Comparison of ENCODE assay signal across 10 mouse cellular contexts in genomic region chr4:118991797-118992196, GRCm38 (mm10). TPM values are rescaled to one million over a fixed set of nuclear protein-coding genes. Genes with fewer than 3 reads are reported as not detected.
A peak's percentile ranks its signal among the peaks of the same experiment; 100 is the strongest.
DNase-seq lines count a peak whose midpoint lies in the region; ATAC-seq and TF ChIP-seq lines count a peak whose summit lies in the region.
"Had no signal": no experiment of that assay in that cellular context is flagged by ENCODE, and none has a peak within 500 bp of the region (broad histone marks: within the 10 kb centered on the region; RNA-seq: fewer than 3 reads in every experiment).

No protein-coding gene starts in this region.

- H3K9me3 ChIP-seq in hindbrain, embryonic 14.5 days (ENCODE audit: control insufficient read depth, low read length): peaks cover 8% of the 10 kb centered on the region; the same call in 1 of the 2 replicates
- peaks cover 5% of the 10 kb centered on the region; the same call in 1 of the 2 replicates for H3K9me3 ChIP-seq in hindbrain, embryonic 16.5 days (ENCODE audit: control insufficient read depth, low read length)
- no peaks in the 10 kb centered on the region for H3K9me3 ChIP-seq in stomach, postnatal 0 days (ENCODE audit: control insufficient read depth, low read length)

- no peak for ATAC-seq in hindbrain, embryonic 14.5 days (ENCODE audit: low FRiP score)
- ATAC-seq in hindbrain, embryonic 16.5 days: no peak
- no peak for ATAC-seq in stomach, postnatal 0 days (ENCODE audit: low FRiP score, low TSS enrichment)

- no peak overlapping the region for H3K27ac ChIP-seq in hindbrain, embryonic 14.5 days
- H3K27ac ChIP-seq in hindbrain, embryonic 16.5 days (ENCODE audit: low read depth, low read length): no peak overlapping the region
- peak overlapping the region; percentile 61 for H3K27ac ChIP-seq in stomach, postnatal 0 days (replicated peaks)
- H3K27ac ChIP-seq: limb, embryonic 13.5 days had no signal

- TF ChIP-seq EP300 in stomach, postnatal 0 days (optimal IDR thresholded peaks at IDR 0.05): no peak

- no peak overlapping the region for H3K4me3 ChIP-seq in hindbrain, embryonic 14.5 days (replicated peaks; ENCODE audit: low read length)
- H3K4me3 ChIP-seq in hindbrain, embryonic 16.5 days (ENCODE audit: low read length): no peak overlapping the region
- H3K4me3 ChIP-seq in stomach, postnatal 0 days (ENCODE audit: low read depth, low read length): no peak overlapping the region
- H3K4me3 ChIP-seq: limb, embryonic 13.5 days had no signal

- WGBS in hindbrain, embryonic 14.5 days: 42% methylated on average over 4 of the region's 4 CpGs
- 32% methylated on average over 4 of the region's 4 CpGs for WGBS in hindbrain, embryonic 16.5 days
- WGBS in stomach, postnatal 0 days: 39% methylated on average over 4 of the region's 4 CpGs

- no peak overlapping the region for H3K4me2 ChIP-seq in hindbrain, embryonic 14.5 days (replicated peaks)
- H3K4me2 ChIP-seq in hindbrain, embryonic 16.5 days (ENCODE audit: low read length): no peak overlapping the region
- no peak overlapping the region for H3K4me2 ChIP-seq in stomach, postnatal 0 days (replicated peaks; ENCODE audit: low read depth)
- H3K4me2 ChIP-seq: limb, embryonic 13.5 days had no signal

- peak; percentile 74 for TF ChIP-seq CTCF in stomach, postnatal 0 days (IDR thresholded peaks at IDR 0.05; ENCODE audit: low read depth)

- H3K4me1 ChIP-seq in hindbrain, embryonic 14.5 days (replicated peaks; ENCODE audit: control insufficient read depth, insufficient read depth, low read length): no peaks in the 10 kb centered on the region
- H3K4me1 ChIP-seq in hindbrain, embryonic 16.5 days (ENCODE audit: control insufficient read depth, insufficient read depth, low read depth, low read length): no peaks in the 10 kb centered on the region
- no peaks in the 10 kb centered on the region for H3K4me1 ChIP-seq in stomach, postnatal 0 days (replicated peaks; ENCODE audit: control insufficient read depth, insufficient read depth)
- H3K4me1 ChIP-seq: limb, embryonic 13.5 days had no signal

- H3K36me3 ChIP-seq in hindbrain, embryonic 14.5 days (replicated peaks; ENCODE audit: control insufficient read depth, insufficient read depth): no peaks in the 10 kb centered on the region
- H3K36me3 ChIP-seq in hindbrain, embryonic 16.5 days (ENCODE audit: control insufficient read depth, insufficient read depth, low read length): no peaks in the 10 kb centered on the region
- H3K36me3 ChIP-seq in stomach, postnatal 0 days (ENCODE audit: control insufficient read depth, insufficient read depth, low read length): no peaks in the 10 kb centered on the region
- H3K36me3 ChIP-seq: limb, embryonic 13.5 days had no signal

- DNase-seq in hindbrain, embryonic 14.5 days (ENCODE audit: low spot score): peak; percentile 48
- peak; percentile 32 for DNase-seq in thymus, postnatal 4 days
- DNase-seq in thymus, postnatal 36 days: no peak
- peak; percentile 38 for DNase-seq in induced T-regulatory cell, adult 2 months (ENCODE audit: low read depth)
- no peak for DNase-seq in stomach, postnatal 0 days (ENCODE audit: low spot score)
- DNase-seq in cerebellum, postnatal 4 days (ENCODE audit: low spot score in 2 of 2): no peak
- no peak for DNase-seq in adrenal gland, postnatal 14 days

- no peak overlapping the region for H3K9ac ChIP-seq in hindbrain, embryonic 14.5 days
- H3K9ac ChIP-seq in hindbrain, embryonic 16.5 days (ENCODE audit: low read depth, low read length): no peak overlapping the region
- no peak overlapping the region for H3K9ac ChIP-seq in stomach, postnatal 0 days (ENCODE audit: low read length)
- H3K9ac ChIP-seq: limb, embryonic 13.5 days had no signal

- H3K27me3 ChIP-seq in hindbrain, embryonic 14.5 days (ENCODE audit: control insufficient read depth, insufficient read depth, low read length): no peaks in the 10 kb centered on the region
- no peaks in the 10 kb centered on the region for H3K27me3 ChIP-seq in hindbrain, embryonic 16.5 days (replicated peaks; ENCODE audit: control insufficient read depth, insufficient read depth, low read length)
- no peaks in the 10 kb centered on the region for H3K27me3 ChIP-seq in stomach, postnatal 0 days (ENCODE audit: control insufficient read depth, insufficient read depth, low read length)
- H3K27me3 ChIP-seq: limb, embryonic 13.5 days had no signal

RNA-seq across cellular contexts. Expression of gene Lao1, which starts 30.4 kb away (rescaled TPM):
- polyA plus RNA-seq in hindbrain, embryonic 14.5 days (2014; fragmentation: Nextera tagmentation; extraction: Ambion mirVana): not detected in 2 replicates
- polyA plus RNA-seq in hindbrain, embryonic 16.5 days (2015; fragmentation: Nextera tagmentation; extraction: Ambion mirVana): 0.06 and 0.09 TPM in 2 replicates
- polyA plus RNA-seq in stomach, postnatal 0 days (2015; fragmentation: Nextera tagmentation; extraction: Ambion mirVana): 0.08 and 0.27 TPM in 2 replicates
- 0.33 and 0.60 TPM in 2 replicates for total RNA-seq in adrenal gland, postnatal 14 days (2021)
- total RNA-seq: gastrocnemius, postnatal 4 days had no signal
- polyA plus RNA-seq: limb, embryonic 13.5 days had no signal

RNA-seq across cellular contexts. Expression of gene Olfr1328, which starts 53.4 kb away (rescaled TPM):
- polyA plus RNA-seq in hindbrain, embryonic 14.5 days (2014; fragmentation: Nextera tagmentation; extraction: Ambion mirVana): not detected in 2 replicates
- not detected in 2 replicates for polyA plus RNA-seq in hindbrain, embryonic 16.5 days (2015; fragmentation: Nextera tagmentation; extraction: Ambion mirVana)
- not detected in 2 replicates for polyA plus RNA-seq in stomach, postnatal 0 days (2015; fragmentation: Nextera tagmentation; extraction: Ambion mirVana)
- total RNA-seq in adrenal gland, postnatal 14 days (2021): not detected in 2 replicates
- total RNA-seq: gastrocnemius, postnatal 4 days had no signal
- polyA plus RNA-seq: limb, embryonic 13.5 days had no signal

Comparison
In these comparisons a context has a peak if more than half of its experiments do, and no peak if none do; other contexts are left out.
1. DNase-seq: peak in hindbrain, embryonic 14.5 days (single experiment), thymus, postnatal 4 days (single experiment) and induced T-regulatory cell, adult 2 months (single experiment); none in thymus, postnatal 36 days (0 of 2), stomach, postnatal 0 days (single experiment), cerebellum, postnatal 4 days (0 of 2) and adrenal gland, postnatal 14 days (single experiment).